Mouse (Mus musculus) left cerebral cortex, adult 11 months (tissue): ENCODE measurements around the gene Hipk2.

ENCODE experiments used
- DNase-seq: peaks from one replicate; pipeline ENCODE4 v3.0.0; 2022; ENCODE audit warnings: low spot score

Gene Hipk2

DNA sequence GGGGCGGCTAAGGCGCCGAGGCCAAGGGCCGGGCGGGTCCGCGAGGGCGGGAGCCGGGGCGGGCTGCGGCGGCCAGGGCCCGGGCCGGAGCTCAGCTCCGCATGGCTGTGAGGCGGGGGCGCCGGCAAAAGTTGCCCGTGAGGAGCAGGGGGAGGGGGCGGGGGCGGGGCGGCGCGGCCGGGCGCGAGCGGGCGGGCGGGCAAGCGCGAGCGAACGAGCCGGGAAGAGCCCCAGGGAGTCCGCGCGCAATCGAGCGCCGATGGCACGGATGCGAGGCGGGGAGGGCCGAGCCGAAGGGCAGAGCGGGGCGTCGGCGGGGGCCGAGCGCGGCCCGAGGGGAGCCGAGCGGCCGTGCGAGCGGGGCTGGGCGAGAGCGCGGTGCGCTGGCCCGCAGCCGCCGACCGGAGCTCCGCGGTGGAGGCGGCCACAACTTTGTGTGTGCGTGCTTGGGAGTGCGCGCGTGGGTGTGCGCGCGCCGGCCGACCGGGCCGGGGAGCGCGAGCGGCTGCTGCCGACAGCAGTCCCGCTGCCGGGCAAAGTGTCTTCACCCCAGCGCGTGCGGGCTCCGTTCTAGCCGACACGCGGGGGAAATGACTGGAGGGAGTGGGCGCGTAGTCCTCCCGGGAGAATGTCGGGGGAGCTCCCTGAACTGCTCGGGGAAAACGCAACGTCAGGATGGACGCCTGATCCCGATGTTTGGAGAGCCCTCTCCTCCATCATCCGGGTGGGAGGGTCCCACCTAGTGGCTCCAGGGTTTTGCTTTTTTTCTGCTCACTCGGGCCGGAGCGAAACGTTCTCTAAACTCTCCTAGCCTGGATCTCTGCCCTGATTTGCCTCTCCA is at the start of gene Hipk2:
Gene Hipk2, minus strand, starts transcription at position 95 of the 841 bp plus-strand sequence.
- peak; percentile 63 for DNase-seq

DNA sequence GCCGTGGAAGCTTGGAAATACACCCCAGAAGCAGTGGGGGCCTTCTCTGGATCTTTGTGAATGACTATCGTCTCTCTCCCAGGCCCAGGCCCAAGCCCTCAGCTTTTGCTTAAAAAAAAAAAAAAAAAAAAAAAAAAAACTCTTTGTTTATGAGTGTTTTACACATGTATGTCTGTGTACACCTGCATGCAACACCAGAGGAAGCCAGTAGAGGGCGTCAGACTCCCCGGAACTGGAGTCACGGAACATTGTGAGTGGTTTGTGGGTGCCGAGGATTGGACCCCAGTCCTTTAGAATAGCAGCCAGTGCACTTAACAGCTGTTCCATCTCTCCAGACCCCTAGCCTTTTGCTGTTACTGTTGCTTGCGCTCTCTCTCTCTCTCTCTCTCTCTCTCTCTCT is 49.8 kb upstream of the Hipk2 start:
- no peak for DNase-seq

DNA sequence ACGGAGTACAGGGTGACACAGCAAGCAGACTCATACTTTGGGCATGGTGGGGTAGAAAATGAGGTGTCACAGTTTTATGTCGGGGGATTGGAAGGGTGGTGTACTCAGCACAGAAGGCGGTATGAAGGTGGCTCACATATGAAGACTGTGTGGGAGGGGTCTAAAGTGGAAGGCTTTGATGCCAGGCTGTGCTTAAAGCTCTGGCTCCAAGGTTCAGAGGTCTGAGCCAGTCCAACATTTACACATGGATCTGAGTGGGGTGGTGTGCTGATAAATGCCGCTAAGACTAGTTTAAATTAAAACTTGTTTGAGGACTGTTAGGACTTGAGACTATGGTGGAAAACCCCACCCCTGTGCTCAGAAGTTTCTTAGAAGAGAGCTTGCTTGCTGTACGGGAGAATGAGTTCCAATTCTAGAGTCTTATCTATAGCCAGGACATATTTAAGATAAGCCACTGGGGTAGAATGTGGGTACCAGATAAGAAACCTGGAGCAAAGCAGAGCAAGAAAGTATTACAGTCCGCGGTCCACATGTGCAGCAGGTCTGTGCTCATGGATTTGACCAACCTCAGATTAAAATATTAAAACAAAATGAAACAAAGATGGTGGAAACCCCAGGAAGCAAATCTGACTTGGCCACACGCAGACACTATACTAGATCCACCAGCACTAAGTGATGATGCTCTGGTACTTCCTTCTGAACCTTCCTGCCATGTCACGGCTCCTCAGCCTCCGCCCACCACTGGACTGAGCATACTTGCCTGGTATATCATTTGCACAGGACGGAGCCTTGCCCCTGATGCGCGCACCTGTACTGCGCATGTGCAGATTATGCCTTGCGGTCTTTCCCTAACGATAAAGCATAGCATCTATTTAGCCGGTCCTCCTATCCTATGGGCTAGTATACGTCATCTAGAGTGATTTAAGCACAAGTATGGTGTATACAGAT is 48.2 kb upstream of the Hipk2 start:
- no peak for DNase-seq

DNA sequence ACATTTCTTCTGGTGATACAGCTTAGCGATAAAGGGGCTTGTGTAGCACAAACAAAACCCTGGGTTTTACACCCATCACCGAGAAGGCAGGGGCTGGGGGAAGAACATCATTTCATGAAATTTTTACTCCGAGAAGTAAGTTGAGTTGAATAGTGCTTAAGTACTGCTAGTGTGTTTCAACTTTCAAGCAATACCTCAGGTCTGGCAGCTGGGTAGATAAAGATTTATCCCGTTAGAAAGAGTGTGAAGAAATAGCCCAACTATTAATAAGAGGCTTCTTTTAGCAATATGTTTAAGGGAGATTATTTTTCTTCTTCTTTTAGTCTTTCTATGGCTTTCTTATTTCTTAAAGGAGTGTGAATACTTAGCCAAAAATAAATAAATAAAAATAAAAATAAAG is 47.5 kb upstream of the Hipk2 start:
- no peak for DNase-seq

DNA sequence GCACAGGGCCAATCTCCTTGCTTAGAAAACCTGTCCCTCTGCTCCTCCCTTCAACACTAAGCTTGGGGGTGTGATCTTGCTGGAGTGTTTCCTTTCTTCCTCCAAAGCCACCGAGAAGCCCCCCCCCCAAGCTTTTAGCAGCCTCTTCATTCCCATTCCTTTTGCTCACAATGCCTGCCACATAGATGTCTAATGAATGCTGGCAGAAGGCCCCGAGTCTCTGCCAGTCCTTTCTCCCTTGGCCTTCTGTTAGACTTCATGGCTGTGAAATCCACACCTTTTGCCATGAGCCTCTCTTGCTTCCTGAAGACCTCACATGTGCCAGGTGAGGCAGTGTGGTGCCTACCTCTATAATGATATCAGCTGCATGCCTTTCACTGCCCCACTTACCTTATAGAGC is 46.6 kb upstream of the Hipk2 start:
- DNase-seq: no peak

DNA sequence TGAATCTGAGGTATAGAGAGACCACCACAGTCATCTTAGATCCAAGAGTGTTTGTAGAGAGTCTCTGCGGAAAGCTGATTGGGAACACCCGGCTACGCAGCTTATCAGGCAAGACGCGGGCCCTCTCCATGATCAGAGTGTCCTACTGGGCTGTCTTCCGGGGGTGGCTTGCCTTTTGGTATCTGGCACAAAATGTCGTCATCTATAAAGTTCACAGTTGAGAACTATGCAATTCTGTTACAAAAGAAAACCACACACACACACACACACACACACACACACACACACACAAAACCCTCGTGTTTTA is 45.8 kb upstream of the Hipk2 start:
- no peak for DNase-seq

DNA sequence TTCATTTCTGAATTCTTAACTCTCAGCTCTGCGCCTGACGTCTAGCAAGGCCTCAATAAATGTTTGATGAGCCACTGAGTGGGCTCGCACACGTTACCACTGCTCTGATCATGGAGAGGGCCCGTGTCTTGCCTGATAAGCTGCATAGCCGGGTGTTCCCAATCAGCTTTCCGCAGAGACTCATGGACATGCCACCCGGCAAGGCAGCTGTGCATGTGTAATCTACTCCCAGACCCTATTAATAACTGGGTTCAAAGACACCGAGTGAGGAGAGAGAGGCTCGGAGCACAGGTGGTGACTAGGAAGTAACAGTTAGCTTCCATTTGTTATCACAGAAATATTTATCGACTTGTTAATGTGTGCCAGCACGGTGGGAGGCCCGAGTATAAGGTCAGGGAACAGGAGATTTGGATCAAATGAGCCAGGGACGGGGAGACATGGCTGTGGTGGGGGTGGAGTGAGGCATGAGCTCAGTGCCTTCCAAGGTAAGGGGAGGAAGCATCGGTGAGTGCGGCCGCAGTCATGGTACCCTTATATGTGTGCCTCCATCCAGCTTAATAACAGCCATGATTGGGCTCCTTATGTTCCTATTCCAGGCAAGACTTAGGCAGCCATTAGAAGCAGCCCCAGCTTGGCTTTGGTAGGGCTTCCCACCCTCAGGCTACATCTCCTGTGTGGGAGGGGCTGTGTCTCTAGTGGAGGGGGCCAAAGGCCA is 45.3 kb upstream of the Hipk2 start:
- DNase-seq: no peak

DNA sequence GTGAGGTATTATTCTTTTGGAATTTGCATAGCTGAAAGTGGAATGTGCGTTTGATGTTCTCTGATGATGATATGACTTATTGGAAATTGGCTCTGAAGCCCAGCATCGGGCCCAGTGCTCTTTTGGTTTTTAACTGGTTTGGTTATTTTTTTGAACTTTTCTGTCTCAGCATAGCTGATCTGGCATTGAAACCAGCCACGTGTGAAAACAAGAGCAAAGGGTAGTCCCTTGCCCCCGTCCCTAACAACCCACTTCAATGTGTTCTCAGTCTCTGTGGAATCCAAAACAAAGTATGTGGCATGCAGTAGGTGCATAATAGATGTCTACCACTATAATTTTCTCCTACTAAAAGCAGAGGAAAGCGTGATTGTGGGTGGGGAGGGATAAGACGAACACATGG is 44.2 kb upstream of the Hipk2 start:
- no peak for DNase-seq

DNA sequence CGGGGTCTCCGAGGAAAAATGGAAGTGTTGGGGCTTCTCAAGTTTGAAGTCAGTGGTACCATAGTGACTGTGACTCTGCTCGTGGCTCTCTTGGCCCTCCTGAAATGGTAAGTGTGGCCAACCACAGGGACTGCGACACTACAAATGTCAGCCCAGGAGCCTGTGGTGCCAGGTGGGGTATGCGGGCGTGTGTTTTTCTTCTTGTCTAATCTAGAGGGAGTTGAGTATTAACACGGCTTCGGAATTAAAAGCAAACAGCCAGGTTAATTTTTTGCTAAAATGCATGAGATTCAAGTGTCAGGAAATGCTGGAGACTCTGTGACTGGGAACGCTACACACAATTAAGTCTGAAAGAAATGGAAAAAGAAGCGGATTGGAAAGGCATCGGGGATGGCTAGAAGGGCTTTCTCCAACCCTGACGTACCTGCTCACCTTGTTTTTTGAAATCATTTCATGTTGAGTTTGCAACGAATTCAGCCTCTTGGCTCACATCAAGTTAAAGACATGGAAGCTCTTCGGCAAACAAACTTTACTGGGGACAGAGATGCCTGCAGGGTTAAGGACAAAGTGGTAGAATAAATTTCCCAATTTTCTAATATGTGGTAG is 43.3 kb upstream of the Hipk2 start:
- no peak for DNase-seq

DNA sequence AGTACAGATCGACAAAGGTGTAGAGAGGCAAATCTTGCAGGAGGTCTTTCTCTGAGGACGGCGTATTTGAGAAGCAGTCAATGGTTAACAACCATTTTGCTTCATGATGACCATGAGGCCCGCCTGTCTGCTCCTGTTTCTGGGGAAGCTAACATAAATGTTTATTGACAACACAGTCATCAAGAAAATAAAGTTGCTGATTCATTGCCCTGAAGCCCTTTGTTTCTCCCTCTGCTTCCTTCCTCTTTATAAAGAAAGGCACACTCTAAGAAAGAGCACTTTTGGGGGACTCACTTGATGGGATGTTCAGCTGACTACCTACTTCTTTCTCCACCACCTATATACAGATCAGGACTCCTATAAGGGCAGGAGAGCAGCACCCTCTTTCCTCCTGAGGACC is 42.8 kb upstream of the Hipk2 start:
- DNase-seq: no peak

DNA sequence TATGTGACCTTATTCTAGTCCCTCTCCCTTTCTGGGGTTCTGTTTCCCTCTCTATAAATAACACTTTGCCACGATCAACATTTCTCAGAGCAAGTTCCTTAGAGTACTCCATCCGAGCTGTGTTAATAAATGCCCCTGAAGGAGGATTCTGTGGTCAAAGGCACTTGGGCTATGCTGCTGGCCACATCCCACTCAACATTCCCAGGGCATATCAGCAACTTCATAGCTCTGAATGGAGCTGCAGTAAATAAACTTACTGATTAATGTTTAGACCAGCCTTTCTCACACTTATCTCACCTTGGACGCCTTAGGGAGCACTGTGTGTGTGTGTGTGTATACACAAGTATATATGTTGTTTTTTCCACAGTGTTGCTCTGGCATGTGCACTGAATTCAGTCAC is 41.5 kb upstream of the Hipk2 start:
- no peak for DNase-seq

DNA sequence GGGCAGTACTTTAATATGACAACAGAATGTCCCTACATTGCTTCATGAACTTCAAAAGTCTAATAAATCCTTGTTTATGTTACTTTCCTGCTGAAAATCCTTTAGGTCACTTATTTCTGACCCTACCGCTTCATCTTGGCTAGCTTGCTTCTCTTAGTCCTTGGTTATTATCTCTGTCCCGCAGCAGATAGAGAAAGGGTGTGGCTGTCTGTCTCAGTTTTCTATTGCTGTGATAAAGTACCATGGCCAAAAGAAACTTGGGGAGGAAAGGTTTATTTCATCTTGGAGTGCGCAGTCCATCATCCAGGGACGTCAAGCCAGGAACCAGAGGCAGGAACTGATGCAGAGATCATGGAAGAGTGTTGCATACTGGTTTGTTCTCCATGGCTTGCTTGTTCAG is 40.6 kb upstream of the Hipk2 start:
- no peak for DNase-seq

DNA sequence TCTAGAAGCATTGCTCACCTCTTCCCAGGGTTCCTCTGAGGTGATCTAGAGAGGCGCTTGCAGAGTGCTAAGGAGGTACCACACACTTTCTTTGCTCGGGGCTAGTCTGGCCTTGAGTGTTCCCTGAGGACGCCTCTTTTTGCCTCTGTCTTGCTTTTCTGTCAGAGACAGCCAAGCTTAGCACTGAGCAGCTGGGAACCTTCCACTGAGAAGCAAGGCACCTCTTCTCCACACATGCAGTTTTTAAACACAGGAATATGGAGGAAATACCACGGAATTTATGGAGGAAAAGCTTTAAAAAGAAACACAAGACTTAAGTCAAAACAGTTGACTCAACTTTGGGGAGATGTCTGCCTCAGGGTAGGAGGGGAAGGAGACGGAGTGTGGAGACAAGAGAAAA is 39.8 kb upstream of the Hipk2 start:
- no peak for DNase-seq

DNA sequence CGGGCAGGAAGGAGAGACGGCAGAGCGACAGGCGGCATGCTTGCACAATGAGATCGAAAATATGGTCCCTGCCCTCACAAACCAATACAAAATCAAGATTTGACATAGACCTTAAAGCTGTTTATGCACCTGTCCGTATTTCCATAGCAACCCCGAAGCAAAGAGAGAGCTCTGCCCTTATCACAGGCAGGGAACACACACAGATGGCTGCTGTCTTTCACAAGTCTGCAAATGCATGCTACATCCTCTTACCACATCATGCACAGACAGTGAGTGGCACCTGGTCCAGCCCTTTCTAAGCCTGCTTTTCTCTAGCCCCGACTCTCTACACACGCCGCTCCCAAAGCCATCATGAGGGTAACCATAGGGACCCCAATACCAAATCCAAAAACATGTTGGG is 38.2 kb upstream of the Hipk2 start:
- DNase-seq: no peak

DNA sequence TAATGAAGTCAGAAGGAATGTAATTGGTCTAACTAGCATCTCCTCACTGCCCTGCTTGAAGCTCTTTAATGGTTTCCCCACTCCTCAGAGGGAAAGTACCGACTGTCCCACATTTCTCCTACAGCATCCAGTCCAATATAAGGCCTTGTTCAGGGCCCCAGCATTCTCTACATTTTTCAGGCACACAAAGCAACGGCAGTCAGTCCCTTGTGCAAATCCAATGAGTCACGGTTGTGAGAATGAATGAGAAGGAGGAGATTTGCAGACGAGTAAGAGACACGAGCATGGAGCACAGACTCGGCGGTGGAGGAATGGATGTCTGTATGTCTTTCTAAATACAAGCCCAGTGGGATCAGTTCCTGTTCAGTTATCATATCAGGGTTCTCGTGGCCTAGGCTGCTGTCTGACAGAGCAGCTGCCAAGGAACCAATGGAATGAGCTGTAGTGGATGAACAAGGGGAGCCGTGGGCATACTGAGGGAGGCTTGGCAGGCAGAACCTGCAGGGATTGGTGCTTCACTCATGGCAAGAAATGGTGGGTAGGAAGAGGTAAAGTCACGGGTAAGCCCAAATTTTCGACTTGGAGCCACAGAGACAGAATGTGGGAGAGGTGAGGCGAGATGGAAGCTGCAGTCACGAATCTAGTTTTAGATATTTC is 37.5 kb upstream of the Hipk2 start:
- DNase-seq: peak; percentile 24

DNA sequence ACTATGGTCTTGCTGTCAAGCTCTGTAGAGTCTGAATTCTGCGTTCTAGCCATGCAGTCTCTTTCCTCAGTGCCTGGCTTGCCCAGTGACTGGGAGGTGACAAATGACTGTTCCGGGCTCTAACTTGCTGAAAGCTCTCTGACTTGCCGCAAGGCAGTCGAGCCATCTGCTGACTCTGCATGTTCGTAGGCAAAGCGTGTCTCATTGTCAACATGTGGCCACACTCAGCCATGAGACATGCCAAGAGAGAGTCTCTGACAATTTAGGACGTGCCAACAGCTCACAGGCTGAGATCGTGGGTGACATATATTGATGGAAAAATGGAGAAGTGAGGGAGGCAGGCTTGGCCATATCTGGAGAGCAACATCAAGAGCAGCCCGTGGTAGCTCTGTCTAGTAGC is 36.9 kb upstream of the Hipk2 start:
- no peak for DNase-seq

DNA sequence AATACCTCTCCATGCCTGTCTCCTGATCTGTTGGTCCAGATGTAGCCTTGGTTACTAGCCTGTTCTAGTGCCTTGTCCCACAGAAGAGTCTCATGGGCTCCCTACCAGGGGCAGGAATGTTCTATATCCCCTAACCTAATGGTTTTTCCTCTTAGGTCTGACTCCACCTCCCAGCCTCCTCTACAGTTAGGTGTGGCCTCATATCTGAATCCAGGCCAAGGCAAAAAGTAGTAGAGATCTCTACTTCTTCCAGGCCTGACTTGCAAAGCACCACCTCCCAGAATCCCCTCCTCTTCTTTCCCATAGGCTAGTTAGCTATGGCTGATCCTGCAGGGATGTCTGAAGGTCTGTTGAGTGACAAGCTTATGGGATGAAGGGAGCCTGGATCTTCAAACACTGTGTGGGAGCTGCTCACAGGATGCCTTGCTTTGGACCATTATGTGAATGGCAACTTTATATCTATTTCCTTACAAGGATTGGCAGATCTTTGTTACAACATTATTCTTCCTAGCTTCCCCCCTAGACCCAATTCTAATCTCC is 36.2 kb upstream of the Hipk2 start:
- DNase-seq: no peak

DNA sequence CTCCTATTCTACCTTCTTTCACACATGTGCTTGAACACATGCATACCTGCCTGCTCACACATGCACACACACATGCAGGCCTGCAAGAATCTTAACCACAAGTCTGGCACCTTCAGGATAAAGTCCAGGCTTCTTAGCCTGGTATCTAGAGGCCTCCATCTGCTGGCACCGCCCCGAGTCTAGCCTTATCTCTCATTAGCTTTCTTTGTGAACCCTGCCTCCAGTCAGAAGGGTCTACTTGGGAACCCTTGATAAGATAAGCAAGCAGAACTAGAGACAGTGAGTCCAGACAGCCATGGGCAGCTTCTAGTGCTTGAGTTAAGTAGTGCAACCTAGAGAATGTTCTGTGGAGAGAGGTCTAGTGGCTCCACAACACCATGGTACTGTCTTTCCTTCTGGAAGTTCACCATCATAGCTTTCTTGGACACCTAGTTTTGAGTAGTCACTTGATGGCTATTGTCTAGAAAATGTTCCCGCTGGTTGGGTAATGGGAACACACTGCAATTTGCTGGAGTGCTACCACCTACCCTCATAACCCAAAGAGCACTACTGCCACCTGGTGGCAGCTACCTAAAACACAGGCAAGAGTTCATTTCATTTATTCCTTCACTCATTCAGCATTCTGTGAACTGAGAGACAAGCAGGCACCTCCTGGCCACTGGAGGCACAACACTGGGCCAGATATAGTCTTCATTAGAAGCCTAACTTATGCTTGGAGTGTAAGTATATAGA is 35.0 kb upstream of the Hipk2 start:
- peak; percentile 61 for DNase-seq

DNA sequence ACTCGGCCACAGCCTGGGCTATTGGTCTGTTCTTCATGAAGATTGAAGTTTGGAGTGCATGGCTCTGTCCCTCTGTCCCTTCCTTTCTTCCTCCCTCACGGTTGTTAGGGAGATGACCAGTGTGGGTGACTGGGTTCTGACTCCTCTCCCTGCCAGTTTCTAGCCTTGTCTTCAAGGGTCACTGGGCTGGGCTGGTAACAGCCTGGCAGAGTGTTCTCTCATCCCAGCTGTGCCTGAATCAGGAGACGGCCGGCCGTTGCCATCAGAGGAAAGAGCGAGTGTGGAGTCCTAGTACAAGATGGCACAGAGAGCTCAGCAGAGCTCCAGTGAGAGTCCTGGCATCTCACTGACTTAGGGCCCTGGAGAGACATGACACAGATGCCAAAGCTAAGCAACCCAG is 32.4 kb upstream of the Hipk2 start:
- no peak for DNase-seq

DNA sequence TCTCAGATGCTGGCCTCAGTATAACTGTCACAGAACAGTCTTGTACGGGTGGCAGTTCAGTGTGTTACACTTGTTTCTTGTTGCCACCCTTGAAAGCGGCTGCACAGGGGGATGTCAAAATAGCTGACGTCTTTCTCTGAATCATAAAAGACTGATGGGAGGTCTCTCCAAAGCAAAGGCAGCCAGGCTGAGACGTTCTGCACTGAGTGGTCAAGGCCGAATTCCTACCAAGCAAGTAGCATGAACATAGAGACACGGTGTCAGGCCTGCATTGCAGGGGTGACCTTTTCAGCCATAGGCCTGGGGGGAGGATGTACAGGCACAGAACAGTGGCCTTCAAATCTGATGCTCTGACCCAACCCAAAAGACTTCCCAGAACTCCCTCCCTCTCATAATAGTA is 30.0 kb upstream of the Hipk2 start:
- no peak for DNase-seq
